Mouse (Mus musculus) limb, embryonic 10.5 days (tissue): ENCODE results near the gene Gm8994. TPM values are rescaled to one million over a fixed set of nuclear protein-coding genes. Genes with fewer than 3 reads are reported as not detected.
A peak's percentile ranks its signal among the peaks of the same experiment; 100 is the strongest.

Experiments used
- DNase-seq: peaks from one replicate; pipeline ENCODE4 v3.0.0-alpha.2; 2017; ENCODE audit warnings: low spot score
- H3K27ac ChIP-seq: fragments of 300-500 bp; sonication (generic); 2 replicates; pipeline ENCODE4 v1.5.1; 2016; ENCODE audit warnings: mild to moderate bottlenecking
- H3K27me3 ChIP-seq: fragments of 300-500 bp; sonication (generic); 2 replicates; pipeline ENCODE4 v1.6.1; 2016; ENCODE audit warnings: low read depth, mild to moderate bottlenecking; ENCODE audit not compliant: poor library complexity, severe bottlenecking
- H3K36me3 ChIP-seq: fragments of 300-500 bp; sonication (generic); 2 replicates; pipeline ENCODE4 v1.6.1; 2016; ENCODE audit warnings: mild to moderate bottlenecking, moderate library complexity
- H3K4me1 ChIP-seq: fragments of 300-500 bp; sonication (generic); 2 replicates; pipeline ENCODE4 v1.6.1; 2016
- H3K4me3 ChIP-seq: fragments of 300-500 bp; sonication (generic); 2 replicates; pipeline ENCODE4 v1.5.1; 2016; ENCODE audit warnings: mild to moderate bottlenecking, moderate library complexity
- H3K9me3 ChIP-seq: fragments of 300-500 bp; sonication (generic); replicated peaks from 2 replicates; pipeline ENCODE4 v1.6.1; 2016; ENCODE audit warnings: mild to moderate bottlenecking
- WGBS: fragments of 180-500 bp; shearing (Covaris S2); methylation state at CpG from one replicate; pipeline ENCODE4 v1.1.7; 2016; 5-methylcytosine and 5-hydroxymethylcytosine counted together
- polyA plus RNA-seq: library from polyadenylated mRNA; unstranded; fragments of >200 nt; fragmentation: Nextera tagmentation; extraction: Ambion mirVana; gene quantifications from 2 replicates; pipeline ENCODE4 v1.2.1, GENCODE M21; 2016

Gene Gm8994
- polyA plus RNA-seq, 1 experiment from 2014 or later = not detected

DNA sequence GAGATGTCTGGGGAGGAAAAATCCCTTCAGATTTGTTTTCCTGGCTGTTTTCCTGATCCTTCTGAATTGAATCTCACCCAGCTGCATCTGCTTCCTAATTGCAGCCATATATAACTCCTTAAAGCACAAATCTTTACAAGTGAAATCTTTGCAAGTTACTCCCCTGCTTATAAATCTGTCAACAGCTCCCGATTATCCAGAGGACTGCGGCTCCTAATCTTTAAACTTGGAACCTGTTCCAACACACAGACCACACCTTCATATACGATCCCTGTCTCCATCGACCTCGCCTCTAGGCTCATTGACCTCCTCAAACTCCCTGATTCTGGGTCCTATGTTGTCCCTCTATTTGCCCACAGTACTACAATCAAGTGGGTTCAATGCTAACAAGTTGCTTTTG is 13.3 kb downstream of the Gm8994 start:
- no peak overlapping the region for H3K4me3 ChIP-seq
- 32% methylated on average over 5 of the region's 5 CpGs for WGBS
- no peaks in the 10 kb centered on the region for H3K9me3 ChIP-seq
- no peaks in the 10 kb centered on the region for H3K27me3 ChIP-seq
- H3K27ac ChIP-seq = no peak overlapping the region
- no peak for DNase-seq
- no peaks in the 10 kb centered on the region for H3K36me3 ChIP-seq
- H3K4me1 ChIP-seq = peaks cover 16% of the 10 kb centered on the region

DNA sequence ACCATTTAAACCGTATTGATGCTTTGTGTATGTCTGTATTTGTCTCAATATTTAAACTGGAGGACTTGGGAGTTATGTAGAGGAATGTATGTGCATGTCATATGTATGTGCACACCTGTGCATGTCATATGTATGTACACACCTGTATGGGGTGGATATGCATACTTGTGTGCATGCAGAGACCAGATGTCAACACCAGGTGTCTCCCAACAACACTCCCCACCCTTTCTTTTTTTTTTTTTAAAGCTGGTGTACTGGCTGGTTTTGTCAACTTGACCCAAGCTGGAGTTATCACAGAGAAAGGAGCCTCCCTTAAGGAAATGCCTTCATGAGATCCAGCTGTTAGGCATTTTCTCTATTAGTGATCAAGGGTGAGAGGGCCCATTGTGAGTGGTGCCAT is 13.8 kb downstream of the Gm8994 start:
- 90% methylated on average over 1 of the region's 1 CpGs for WGBS
- Histone ChIP-seq H3K4me3 (no peak overlapping the region), H3K4me1 (peaks cover 16% of the 10 kb centered on the region), H3K27me3 (no peaks in the 10 kb centered on the region), H3K27ac (no peak overlapping the region), H3K9me3 (no peaks in the 10 kb centered on the region), H3K36me3 (no peaks in the 10 kb centered on the region)
- no peak for DNase-seq

DNA sequence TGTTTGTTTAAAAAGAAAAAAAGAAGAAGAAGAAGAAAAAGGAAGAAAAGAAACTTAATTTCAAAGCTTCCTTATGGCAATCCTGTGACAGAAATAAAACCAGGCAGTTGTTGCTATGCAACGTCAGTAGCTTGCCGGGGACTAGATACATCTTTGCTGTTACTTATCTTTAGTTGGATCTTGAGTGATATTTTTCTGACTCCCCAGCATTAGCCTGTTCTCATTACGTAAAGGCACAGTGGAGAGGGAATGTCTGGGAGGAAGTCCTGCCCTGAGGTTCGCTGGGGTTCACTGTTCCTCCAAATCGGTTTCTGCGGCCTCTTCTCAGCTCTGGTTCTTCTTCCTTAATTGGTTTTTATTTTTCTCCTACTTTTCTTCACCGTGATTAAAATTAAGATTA is 16.5 kb downstream of the Gm8994 start:
- peaks cover 25% of the 10 kb centered on the region for H3K4me1 ChIP-seq
- no peak for DNase-seq
- H3K27me3 ChIP-seq = no peaks in the 10 kb centered on the region
- no peaks in the 10 kb centered on the region for H3K36me3 ChIP-seq
- H3K27ac ChIP-seq = no peak overlapping the region
- H3K4me3 ChIP-seq = no peak overlapping the region
- WGBS = 89% methylated on average over 7 of the region's 7 CpGs
- no peaks in the 10 kb centered on the region for H3K9me3 ChIP-seq

DNA sequence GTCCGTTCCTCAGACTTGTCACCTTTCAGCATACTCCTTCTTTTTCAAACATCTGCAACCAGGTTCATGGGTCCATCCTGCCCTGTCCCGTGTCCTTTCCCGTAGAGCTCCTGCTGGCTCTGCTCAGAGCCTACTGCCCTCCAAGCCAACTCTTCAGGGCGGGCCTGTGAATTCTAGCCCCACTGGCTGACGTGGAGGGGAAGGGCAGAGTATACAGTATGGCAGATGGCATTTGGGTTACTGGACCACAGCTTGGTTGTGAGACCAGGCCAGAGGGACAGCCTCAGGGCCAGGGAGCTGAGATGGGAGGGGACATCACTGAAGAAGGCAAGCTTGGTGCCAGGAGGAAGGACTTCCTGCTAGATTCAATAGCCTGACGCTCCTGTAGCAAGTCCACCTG is 17.7 kb downstream of the Gm8994 start:
- H3K27ac ChIP-seq = no peak overlapping the region
- no peaks in the 10 kb centered on the region for H3K36me3 ChIP-seq
- peaks cover 19% of the 10 kb centered on the region for H3K4me1 ChIP-seq
- WGBS = 93% methylated on average over 6 of the region's 6 CpGs
- H3K9me3 ChIP-seq = no peaks in the 10 kb centered on the region
- no peak for DNase-seq
- no peaks in the 10 kb centered on the region for H3K27me3 ChIP-seq
- H3K4me3 ChIP-seq = no peak overlapping the region

- no peak overlapping the region for H3K27ac ChIP-seq
- 88% methylated on average over 7 of the region's 7 CpGs for WGBS
- H3K9me3 ChIP-seq = no peaks in the 10 kb centered on the region
- peaks cover 13% of the 10 kb centered on the region for H3K4me1 ChIP-seq
- no peak overlapping the region for H3K4me3 ChIP-seq
- H3K27me3 ChIP-seq = no peaks in the 10 kb centered on the region
- no peaks in the 10 kb centered on the region for H3K36me3 ChIP-seq
- DNase-seq = no peak
Observed at GRCm38 (mm10) chr6:136345641-136346040, 18.3 kb downstream of the Gm8994 start.

GRCm38 (mm10) chr6:136347053-136347452 is 19.7 kb downstream of the Gm8994 start:
- no peaks in the 10 kb centered on the region for H3K9me3 ChIP-seq
- no peak for DNase-seq
- no peaks in the 10 kb centered on the region for H3K36me3 ChIP-seq
- no peaks in the 10 kb centered on the region for H3K27me3 ChIP-seq
- H3K4me3 ChIP-seq = no peak overlapping the region
- H3K27ac ChIP-seq = no peak overlapping the region
- peaks cover 8% of the 10 kb centered on the region for H3K4me1 ChIP-seq
- WGBS = 75% methylated on average over 5 of the region's 5 CpGs

GRCm38 (mm10) chr6:136347631-136348030 is 20.3 kb downstream of the Gm8994 start:
- H3K4me1 ChIP-seq = peaks cover 8% of the 10 kb centered on the region
- H3K27ac ChIP-seq = no peak overlapping the region
- H3K4me3 ChIP-seq = no peak overlapping the region
- no peak for DNase-seq
- WGBS = 57% methylated on average over 9 of the region's 9 CpGs
- no peaks in the 10 kb centered on the region for H3K27me3 ChIP-seq
- no peaks in the 10 kb centered on the region for H3K9me3 ChIP-seq
- no peaks in the 10 kb centered on the region for H3K36me3 ChIP-seq

DNA sequence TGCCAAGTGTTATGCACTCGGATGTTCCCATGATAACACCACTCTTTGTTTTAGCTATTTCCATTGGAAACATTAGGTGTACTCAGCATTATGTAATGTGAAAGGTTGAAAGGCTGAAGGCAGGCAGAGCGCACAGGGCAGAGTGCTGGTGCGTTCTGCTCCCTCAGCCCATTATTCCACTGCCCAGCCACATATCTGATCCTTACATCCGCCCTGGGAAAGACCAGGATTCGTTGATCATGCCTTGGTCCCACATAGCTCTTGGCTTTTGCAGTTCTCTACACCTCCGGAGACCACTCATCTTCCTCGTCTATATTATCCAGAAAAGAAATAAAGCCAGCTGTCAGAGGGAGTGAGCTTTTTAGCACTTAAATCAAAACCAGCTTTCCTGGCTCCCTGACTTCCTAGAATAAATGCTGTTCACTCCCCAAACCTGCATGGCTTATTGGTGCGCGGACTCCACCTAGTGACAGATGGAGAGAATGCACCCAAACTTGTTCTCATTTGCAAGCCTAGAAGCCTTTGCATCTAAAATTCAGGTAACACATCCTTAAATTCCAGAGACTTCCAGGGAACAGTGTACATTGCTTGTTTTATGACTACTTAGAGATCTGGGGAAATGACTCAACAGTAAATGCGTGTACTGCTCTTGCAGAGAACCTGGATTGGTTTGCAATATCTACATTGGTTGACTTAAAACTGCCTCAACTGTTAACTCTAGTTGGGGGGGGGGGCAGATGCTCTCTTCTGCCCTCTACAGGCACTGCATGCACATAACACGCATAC is 26.3 kb downstream of the Gm8994 start:
- Histone ChIP-seq H3K4me1 (peaks cover 4% of the 10 kb centered on the region; the same call in 1 of the 2 replicates), H3K36me3 (no peaks in the 10 kb centered on the region), H3K4me3 (no peak overlapping the region), H3K27ac (no peak overlapping the region), H3K9me3 (no peaks in the 10 kb centered on the region), H3K27me3 (no peaks in the 10 kb centered on the region)
- 35% methylated on average over 11 of the region's 11 CpGs for WGBS
- peak; percentile 83 for DNase-seq

DNA sequence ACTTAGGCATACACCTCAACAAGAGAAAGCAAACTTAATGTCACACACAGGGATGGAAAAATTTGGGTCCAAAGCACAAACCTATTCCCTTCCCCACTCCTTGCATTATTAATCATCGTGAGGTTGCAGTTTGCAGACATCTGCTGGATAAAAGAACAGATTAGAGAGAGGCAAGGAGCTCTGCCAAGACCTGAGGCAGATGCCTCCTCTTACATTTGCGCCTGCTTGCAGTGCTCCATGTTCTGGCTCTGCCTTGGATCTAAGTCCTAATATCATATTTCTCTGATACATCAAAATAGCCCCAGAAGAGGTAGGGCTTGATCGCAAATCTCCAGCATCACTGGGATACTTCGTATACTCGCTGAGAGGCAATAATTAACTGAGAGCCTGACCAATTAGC is 31.1 kb downstream of the Gm8994 start:
- H3K27ac ChIP-seq = no peak overlapping the region
- H3K27me3 ChIP-seq = no peaks in the 10 kb centered on the region
- H3K9me3 ChIP-seq = no peaks in the 10 kb centered on the region
- no peak overlapping the region for H3K4me3 ChIP-seq
- no peaks in the 10 kb centered on the region for H3K36me3 ChIP-seq
- DNase-seq = no peak
- H3K4me1 ChIP-seq = peaks cover 1% of the 10 kb centered on the region; the same call in 1 of the 2 replicates
- WGBS = 86% methylated on average over 5 of the region's 5 CpGs

GRCm38 (mm10) chr6:136363313-136363712 is 36.0 kb downstream of the Gm8994 start:
- WGBS = 91% methylated on average over 8 of the region's 8 CpGs
- Histone ChIP-seq H3K4me3 (no peak overlapping the region), H3K27me3 (no peaks in the 10 kb centered on the region), H3K36me3 (no peaks in the 10 kb centered on the region), H3K9me3 (no peaks in the 10 kb centered on the region), H3K4me1 (no peaks in the 10 kb centered on the region), H3K27ac (no peak overlapping the region)
- DNase-seq = no peak

DNA sequence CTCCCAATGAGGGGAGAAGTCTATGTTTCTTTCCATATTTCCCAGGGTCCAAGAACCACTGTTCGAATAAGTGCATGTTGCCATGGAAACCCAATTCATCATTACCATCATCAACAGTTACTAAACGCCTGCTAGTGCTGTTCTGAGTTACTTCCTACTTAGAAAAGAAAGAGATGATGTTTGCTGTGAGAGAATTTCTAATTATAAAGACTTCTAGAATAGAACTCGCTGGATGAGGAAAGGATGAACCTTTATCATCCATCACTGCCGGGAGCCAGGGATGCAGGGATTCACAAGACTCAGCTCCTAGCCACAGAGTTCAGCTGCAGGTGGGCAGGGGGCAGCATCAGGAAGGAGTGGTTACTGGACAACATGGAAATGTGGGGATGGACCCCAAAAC is 36.7 kb downstream of the Gm8994 start:
- 85% methylated on average over 4 of the region's 4 CpGs for WGBS
- Histone ChIP-seq H3K4me3 (no peak overlapping the region), H3K36me3 (no peaks in the 10 kb centered on the region), H3K4me1 (no peaks in the 10 kb centered on the region), H3K27me3 (no peaks in the 10 kb centered on the region), H3K27ac (no peak overlapping the region), H3K9me3 (no peaks in the 10 kb centered on the region)
- DNase-seq = no peak

- no peak for DNase-seq
- Histone ChIP-seq H3K9me3 (no peaks in the 10 kb centered on the region), H3K27ac (no peak overlapping the region), H3K4me3 (no peak overlapping the region), H3K36me3 (no peaks in the 10 kb centered on the region), H3K27me3 (no peaks in the 10 kb centered on the region), H3K4me1 (no peaks in the 10 kb centered on the region)
- WGBS = 81% methylated on average over 12 of the region's 12 CpGs
Observed at GRCm38 (mm10) chr6:136364430-136365098, 37.2 kb downstream of the Gm8994 start.

- Histone ChIP-seq H3K9me3 (no peaks in the 10 kb centered on the region), H3K4me3 (no peak overlapping the region), H3K27ac (no peak overlapping the region), H3K4me1 (no peaks in the 10 kb centered on the region), H3K27me3 (no peaks in the 10 kb centered on the region), H3K36me3 (no peaks in the 10 kb centered on the region)
- DNase-seq = no peak
Observed at GRCm38 (mm10) chr6:136376097-136376496, 48.8 kb downstream of the Gm8994 start.
